Mouse (Mus musculus) ES-CJ7 (cell line): ENCODE measurements around the gene Fgf9.

ENCODE experiments used
- DNase-seq: peaks from one replicate; pipeline ENCODE4 v3.0.0; 2011; ENCODE audit warnings: low read depth, low spot score

Gene Fgf9

GRCm38 (mm10) chr14:58089486-58089885, 19.1 kb downstream of the Fgf9 start:
- no peak for DNase-seq

DNA sequence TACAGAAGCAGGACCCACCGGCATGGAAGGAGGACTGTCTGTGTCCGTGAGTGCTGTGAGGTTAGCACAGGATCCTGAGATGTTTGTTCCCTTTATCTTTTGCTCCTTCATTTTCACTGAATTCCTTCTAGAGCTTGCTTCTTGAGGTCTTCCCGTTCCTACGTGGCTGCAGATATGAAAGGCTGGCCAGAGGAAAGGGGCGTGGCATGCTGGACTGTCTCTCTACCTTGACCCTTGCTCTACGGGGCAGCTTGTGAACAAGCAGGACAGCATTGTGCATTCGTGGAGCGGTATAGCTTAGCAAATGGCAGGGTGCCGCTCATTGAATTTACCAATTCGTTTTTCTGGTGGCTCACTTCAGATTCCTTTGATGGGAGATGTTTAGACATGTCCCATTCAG, 21.0 kb downstream of the Fgf9 start:
- no peak for DNase-seq

DNA sequence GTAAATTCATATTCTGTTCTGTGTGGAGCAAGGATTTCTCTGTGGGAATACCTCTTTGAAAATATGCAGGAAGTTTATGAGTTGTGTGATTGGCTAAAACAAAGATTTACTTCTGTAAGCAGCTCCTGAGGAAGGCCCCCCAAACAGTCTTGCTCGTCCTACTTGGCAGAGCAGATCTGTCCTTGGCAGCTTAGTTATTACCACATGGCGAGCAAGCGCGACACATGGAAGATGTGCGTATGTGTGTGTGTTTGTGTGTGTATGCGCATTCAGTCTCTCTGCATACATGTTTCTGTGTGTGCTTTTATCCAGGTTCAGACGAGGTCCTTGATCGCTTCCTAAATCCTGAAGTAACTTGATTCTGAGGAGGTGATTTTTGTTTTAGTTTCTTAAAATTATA, 29.3 kb downstream of the Fgf9 start:
- no peak for DNase-seq

DNA sequence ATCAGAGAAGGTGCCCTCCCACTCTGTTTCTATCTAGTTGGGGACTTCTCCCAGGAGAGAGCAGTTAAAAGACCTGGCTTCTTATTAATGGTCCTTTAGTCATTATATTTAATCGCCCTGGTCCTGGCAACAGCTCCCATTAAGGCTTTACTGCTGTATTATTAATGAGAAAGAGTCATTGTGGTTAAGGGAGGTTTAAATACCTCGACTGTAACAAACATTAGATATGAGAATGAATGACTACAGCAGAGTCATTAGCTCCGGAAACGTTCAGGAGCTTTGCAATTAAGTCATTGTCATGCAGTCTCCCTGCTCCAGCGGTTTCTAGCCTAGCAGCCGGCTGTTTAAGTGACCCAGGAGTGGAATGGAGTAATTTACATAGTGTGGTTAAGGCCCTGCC, 31.0 kb downstream of the Fgf9 start:
- peak; percentile 82 for DNase-seq

- peak; percentile 9 for DNase-seq
These were observed 33.9 kb downstream of the Fgf9 start for GRCm38 (mm10) chr14:58104266-58104665.

- no peak for DNase-seq
These were observed 35.2 kb downstream of the Fgf9 start for GRCm38 (mm10) chr14:58105596-58105995.

GRCm38 (mm10) chr14:58109601-58110000, 39.3 kb downstream of the Fgf9 start:
- no peak for DNase-seq

DNA sequence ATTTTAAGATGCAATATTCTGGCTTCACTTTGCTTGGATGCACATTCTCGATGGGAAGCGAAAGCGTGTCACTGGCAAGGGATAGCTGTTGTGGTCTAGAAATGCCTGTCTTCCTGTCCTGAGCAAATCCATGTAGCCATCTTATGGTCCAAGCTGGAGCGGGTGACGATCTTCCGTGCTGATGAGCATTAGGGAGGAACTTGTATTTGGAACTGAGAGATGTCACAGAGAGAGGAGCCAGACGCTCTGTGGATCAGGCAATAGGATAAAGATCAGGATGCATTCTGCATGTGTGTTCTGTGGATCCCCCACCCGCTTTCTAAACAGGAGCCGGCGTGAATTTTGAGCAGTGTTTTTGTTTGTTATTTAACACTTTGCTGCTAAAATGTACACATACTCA, 41.2 kb downstream of the Fgf9 start:
- no peak for DNase-seq

- DNase-seq: no peak
These were observed 42.0 kb downstream of the Fgf9 start for GRCm38 (mm10) chr14:58112341-58112740.

DNA sequence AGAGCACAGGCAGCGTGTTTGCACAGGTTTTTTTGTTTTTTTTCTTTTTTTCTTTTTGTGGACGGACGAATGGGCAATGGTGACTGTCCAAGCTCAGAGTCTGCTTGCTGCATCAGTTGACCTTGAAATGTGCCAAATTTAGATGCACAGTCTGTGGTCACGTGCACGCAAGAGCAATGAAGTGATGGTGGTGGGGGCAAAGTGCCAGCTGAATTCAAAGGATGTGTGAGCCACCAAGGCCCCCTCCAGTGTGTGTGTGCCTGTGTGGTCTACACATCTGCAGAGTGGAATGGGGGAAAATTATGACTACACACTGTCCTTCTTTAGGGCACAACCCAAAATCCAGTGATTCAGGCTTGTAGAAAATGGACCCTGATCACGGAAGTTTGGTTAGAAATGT, 42.8 kb downstream of the Fgf9 start:
- DNase-seq: no peak

GRCm38 (mm10) chr14:58114146-58114545, 43.8 kb downstream of the Fgf9 start:
- DNase-seq: no peak

DNA sequence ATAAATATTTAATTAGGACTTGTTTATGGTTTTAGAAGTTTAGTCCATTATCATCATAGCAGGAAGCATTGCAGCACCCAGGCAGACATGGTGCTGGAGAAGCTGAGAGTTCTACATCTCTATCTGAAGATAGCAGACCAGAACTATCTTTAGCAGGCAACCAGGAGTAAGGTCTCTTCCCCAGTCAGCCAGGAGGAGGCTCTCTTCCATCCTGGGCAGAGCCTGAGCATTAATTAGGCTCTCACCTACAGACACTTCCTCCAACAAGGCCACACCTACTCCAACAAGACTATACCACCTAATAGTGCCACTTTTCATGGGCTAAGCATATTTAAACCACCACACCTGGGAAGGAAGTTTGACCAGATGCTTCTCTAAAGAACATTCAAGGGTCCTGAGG, 54.3 kb downstream of the Fgf9 start:
- no peak for DNase-seq

DNA sequence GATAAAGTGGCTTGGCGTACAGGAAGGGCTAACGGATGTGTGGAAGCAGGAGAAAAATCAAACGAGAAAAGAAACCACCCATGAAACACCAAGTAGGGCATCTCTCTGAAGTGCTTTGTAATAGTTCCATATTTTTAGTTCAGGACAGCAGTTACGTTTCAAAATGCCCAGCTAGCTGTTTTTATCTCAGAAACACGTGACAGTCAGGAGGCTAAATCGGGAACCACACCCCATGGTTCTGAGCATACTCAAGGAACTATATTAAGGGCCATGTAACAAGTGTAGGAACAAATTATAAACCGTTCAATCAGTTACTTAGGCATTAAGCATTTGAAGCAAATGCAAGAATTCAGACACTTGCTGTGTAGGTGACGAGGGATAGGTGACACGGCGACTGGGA, 56.2 kb downstream of the Fgf9 start:
- DNase-seq: no peak

DNA sequence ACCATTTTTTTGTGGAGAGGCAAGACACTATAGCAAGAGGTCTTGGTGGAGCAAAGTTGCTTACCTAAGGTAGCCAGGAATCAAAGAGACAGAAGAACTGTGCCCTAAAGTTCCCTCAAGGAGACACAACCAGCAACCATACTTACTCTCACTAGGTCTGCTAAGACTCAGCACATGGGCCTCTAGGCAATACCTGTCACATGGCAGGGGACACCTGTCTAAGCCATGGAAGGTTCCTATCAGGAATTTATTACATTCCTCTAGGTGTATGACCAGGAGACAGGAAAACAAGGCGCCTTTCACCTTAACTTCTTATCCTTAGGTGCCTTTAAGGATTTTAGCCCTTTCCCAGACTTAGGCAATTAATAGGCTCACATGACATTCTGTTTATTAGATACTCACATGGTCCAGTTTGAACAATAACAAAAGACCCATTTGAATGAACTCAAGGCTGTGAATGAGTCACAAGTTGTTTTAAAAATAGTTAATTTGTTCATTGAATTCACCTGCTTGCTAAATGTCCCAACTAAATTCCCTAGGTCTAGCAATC, 69.2 kb downstream of the Fgf9 start:
- DNase-seq: no peak

DNA sequence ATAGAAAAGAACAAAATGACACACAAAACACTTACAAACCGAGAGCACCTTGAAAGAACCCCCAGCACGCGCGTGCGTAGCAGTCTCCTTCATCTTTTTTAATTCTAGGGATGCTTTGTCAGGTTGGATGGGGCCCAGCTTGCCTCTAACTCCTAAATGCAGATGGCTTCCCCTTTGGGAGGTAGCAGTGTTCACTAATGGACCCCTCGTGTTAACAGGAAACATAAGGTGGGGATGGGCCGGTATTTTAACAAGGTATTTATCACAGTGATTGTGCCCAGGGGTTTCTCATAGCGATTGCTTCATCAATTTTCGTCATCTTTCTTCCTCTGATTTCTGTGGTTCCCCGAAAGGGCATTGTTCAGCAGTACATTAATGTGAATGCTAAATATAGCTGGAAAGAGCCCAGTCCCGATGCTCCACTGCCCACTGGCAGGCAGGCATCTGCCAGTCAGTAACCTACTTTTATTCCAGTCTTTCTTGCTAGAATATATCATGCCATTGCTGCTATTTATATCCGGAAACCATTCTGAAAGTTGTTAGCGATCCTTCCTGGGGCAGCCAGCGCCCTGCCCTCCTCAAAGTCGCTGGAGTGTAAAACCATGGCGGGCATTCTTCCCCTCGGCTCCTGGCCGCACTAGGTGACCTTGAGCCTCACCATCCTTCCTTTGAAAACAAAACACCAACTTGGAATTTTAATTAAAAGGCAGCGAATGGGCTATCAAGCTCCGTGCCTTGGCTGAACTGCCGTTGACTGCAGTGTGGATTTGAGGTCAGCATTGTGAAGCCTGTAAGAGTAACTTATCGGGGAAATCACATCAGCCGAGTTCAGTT, 79.5 kb downstream of the Fgf9 start:
- DNase-seq: peak; percentile 31

DNA sequence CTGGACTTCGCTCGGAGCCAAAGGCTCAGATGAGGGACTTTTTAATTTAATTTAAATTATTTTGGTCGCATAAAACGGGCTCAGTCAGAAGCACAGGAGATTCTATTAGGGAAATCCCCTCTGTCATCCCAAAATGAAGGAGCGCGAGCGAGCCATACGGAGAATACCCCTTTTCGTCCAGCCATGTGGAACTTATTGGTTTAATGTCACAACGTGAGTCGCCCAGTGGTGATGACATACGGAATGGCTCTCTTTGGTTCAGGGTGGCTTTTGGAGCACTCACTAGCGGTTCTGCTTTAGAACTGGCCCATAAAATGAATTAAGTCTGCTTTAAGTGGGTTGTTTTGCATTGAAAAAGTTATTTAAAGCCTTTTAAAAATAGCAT, 80.1 kb downstream of the Fgf9 start:
- no peak for DNase-seq

DNA sequence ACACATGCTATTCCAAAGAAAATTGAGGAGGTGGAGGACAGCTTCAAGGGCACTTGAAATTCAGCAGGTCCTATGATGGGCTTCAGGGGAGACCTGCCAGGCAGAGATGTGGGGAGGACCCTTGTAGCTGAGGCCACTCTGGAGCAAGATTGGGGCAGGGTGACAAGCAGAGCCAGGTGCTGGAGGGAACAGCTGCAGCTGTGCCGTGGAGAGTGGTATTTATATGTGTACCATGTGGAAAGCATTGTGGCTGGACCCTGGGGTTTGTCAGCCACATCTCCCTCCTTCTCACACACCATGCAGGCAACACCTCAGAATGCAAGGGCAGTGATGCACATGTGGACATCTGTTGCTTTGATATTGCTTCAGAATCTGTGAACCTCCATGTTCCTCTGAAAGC, 81.8 kb downstream of the Fgf9 start:
- no peak for DNase-seq

DNA sequence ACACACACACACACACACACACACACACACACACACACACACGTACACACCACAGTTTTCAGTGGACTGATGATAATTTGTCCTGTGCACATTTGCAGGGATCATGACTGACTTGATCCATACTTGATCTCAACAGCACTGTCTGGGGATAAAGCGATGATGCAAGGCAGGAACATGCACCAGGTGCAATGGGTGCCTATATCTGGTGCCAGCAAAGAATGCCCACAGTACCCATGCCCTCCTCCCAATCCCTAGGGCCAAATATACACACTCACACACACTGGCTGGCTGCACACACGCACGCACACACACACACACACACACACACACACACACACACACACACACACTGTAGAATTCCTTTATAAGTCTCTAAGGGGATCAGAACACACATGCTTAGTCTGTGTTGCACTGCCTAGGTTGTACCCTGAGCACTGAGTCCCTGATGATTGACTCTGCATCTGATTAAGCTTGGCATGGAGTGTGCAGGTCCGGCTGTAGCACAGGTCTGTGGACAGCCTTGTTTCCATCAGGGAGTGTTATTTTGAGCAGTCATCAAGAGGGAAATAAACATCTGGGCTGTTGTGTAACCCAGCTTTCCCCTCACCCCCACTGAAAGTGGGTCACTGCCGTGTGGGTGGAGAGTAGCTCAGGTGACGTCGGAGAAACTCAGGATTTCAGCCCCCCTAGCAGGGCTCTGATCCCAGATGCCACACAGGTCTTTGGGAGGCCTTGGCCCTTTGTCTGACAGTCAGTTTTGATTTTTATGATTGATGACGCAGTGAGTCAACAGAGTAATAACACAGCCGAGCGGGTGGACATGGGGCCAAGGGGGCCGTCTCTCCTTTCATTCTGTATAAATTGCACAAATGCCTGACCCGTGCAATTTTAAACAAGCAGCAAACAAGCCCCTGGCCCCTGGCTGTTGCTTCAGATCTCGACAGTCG, 83.4 kb downstream of the Fgf9 start:
- no peak for DNase-seq

GRCm38 (mm10) chr14:58160624-58161023, 90.3 kb downstream of the Fgf9 start:
- no peak for DNase-seq
